Mouse (Mus musculus) liver, postnatal 0 days (tissue): Measurements from ENCODE around the gene C77080.

Experiments
- CTCF ChIP-seq: sonication (generic); IDR thresholded peaks from 2 replicates; pipeline ENCODE4 v1.5.1; 2016; ENCODE audit warnings: antibody characterized with exemption, low read depth
- EP300 ChIP-seq: IDR thresholded peaks from 2 replicates; pipeline ENCODE4 v1.6.1; 2016; ENCODE audit warnings: antibody characterized with exemption, low read depth, mild to moderate bottlenecking

GRCm38 (mm10) chr4:129271991-129272755 lies 11.0 kb upstream of the C77080 start:
- TF ChIP-seq CTCF (no peak), EP300 (0 out of 2 replicates have a peak, but pooled peaks have one; percentile 40)
